Mouse (Mus musculus): Measurements from ENCODE around the gene Rassf3.

The Rassf3 gene

DNA sequence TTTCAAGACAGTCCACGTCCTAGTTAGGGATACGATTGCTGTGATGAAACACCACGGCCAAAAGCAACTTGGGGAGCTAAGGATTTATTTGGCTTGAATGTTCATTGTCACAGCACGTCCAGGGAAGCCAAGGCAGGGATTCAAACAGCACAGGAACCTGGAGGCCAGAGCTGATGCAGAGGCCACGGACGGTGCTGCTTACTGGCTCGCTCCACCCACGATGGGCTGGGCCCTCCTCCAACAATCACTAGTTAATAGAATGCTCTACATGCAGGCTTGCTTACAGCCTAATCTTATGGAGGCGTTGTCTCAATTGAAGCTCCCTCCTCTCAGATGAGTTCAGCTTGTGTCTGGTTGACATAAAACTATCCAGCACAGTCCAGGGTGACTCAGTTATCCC, 108.4 kb downstream of the Rassf3 start:
- no peak for DNase-seq (ENCODE audit: low spot score in 2 of 2)

- DNase-seq (ENCODE audit: low spot score in 2 of 2): no peak
Measured at GRCm38 (mm10) chr10:121367271-121367670, 108.9 kb downstream of the Rassf3 start.

DNA sequence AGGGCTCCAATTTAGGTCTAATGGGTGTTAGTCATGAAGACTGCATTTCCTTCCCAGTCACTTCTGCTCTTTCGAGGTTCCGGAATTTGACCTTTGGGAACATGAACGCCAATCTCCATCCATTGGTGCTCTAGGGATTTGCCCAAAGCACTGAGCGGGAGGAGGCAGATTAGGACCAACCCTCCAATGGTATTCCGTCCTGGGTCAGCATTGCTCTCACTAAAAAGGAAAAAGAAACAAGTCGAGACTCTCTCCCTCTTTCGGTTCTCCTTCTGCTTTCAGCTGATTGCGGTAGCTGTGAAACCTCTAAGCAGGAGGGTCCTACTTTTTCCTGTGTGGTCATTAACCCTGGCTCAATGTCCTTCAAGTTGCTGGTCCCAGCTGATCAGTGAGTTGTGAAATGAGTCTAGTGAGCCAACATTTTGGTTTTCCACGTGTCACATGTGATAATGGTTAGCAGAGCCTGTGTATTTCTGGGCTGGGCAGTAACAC, 110.3 kb downstream of the Rassf3 start:
- DNase-seq (ENCODE audit: low spot score in 2 of 2): peak; percentile 57 to 73

DNA sequence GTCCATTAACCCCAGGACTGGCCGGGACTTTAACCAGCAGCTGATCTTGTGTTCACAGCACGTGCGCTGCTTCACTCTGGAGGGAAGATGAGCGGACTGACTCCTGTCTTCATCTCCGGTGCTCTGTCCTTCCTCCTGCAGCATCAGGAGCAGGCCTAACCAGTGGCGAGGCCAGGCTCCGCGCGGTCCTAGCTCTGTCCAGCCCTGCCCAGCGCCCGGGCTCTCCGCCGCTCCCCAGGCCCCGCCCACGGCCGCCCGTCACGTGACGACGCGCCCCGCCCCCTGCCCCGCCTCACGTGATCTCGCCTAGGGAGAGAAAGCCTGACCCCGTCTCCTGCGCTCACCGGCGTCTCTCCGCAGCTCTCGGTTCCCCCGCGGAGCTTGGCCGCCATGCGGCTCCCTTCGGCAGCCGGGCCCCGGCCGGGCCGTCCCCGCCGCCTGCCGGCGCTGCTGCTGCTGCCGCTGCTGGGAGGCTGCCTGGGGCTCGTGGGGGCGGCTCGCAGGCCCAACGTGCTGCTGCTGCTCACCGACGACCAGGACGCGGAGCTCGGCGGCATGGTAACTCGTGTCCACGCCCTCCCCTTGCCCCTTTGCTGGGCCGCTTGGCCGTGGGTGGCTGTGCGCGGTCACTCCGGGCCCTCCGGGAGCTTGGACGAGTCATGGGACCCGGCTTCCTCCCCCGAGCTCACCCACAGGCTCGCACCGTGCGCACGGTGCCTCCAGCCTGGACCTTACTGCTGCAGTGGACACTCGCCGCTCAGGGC, 111.2 kb downstream of the Rassf3 start, which contains the start of gene Gns:
Gns (plus strand) TSS at position 290 of the 764 bp plus-strand sequence.
- peak; percentile 70 to 76 for DNase-seq (ENCODE audit: low spot score in 2 of 2)

DNA sequence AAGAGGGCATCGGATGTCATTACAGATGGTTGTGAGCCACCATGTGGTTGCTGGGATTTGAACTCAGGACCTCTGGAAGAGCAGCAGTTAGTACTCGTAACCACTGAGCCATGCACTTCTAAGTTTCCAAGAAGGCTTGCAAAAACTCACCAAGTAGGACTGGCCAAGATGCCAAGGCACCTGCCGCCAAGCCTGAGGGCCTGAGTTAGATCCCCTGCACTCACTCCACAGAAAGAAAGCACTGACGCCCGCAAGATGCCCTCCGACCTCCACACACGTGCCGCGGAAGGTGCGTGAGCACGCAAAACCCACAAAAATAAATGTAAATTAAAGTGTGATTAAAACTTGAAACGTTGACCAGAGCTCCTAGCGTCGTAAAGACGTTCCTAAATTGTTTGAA, 111.8 kb downstream of the Rassf3 start:
- no peak for DNase-seq (ENCODE audit: low spot score in 2 of 2)

DNA sequence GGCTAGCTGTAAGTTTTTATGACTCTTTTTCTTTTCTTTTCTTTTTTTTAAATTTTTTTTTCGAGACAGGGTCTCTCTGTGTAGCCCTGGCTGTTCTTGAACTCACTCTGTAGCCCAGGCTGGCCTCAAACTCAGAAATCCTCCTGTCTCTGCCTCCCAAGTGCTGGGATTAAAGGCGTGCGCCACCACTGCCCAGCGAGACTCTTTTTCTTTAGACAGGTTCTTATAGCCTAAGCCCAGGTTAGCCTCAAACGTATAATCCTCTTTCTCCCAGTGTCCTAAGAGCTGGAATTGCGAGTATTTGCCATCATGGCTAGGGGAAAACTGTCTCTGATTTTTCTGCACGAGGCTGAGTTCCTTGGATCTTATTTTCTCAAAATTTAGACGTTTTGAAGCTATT, 112.9 kb downstream of the Rassf3 start:
- no peak for DNase-seq (ENCODE audit: low spot score in 2 of 2)

- no peak for DNase-seq (ENCODE audit: low spot score in 2 of 2)
Measured at GRCm38 (mm10) chr10:121360358-121360757, 115.8 kb downstream of the Rassf3 start.
